Mouse (Mus musculus) intestine, embryonic 14.5 days (tissue): ENCODE data around the gene Rasgrf1. TPM values are rescaled to one million over a fixed set of nuclear protein-coding genes. Genes with fewer than 3 reads are reported as not detected.

Experiments
- ATAC-seq: fragments of 200-750 bp; cut with Nextera tagmentation; replicated peaks from 2 replicates; pipeline ENCODE4 v1.8.0; 2017; ENCODE audit warnings: low read depth, moderate number of reproducible peaks, moderate TSS enrichment, moderate library complexity; ENCODE audit not compliant: low FRiP score, low TSS enrichment
- DNase-seq: peaks from one replicate; pipeline ENCODE4 v3.0.0-alpha.2; 2018; ENCODE audit warnings: low spot score
- H3K27ac ChIP-seq: fragments of 300-500 bp; sonication (generic); 2 replicates; pipeline ENCODE4 v1.5.1; 2014; ENCODE audit warnings: low read depth, mild to moderate bottlenecking, control low read depth
- H3K27me3 ChIP-seq: fragments of 300-500 bp; sonication (generic); replicated peaks from 2 replicates; pipeline ENCODE4 v1.6.1; 2014; ENCODE audit warnings: low read length, control low read depth; ENCODE audit not compliant: control insufficient read depth, insufficient read depth
- H3K36me3 ChIP-seq: fragments of 300-500 bp; sonication (generic); 2 replicates; pipeline ENCODE4 v1.6.1; 2014; ENCODE audit warnings: low read length, control low read depth; ENCODE audit not compliant: control insufficient read depth, insufficient read depth
- H3K4me1 ChIP-seq: fragments of 300-500 bp; sonication (generic); replicated peaks from 2 replicates; pipeline ENCODE4 v1.6.1; 2014; ENCODE audit warnings: low read length, control low read depth, mixed read lengths; ENCODE audit not compliant: control insufficient read depth, insufficient read depth
- H3K4me2 ChIP-seq: fragments of 300-500 bp; sonication (generic); 2 replicates; pipeline ENCODE4 v1.6.1; 2014; ENCODE audit warnings: low read length
- H3K4me3 ChIP-seq: fragments of 300-500 bp; sonication (generic); 2 replicates; pipeline ENCODE4 v1.5.1; 2014; ENCODE audit warnings: low read depth, low read length, control low read depth, mixed read lengths
- H3K9ac ChIP-seq: fragments of 300-500 bp; sonication (generic); 2 replicates; pipeline ENCODE4 v1.6.1; 2014; ENCODE audit warnings: mild to moderate bottlenecking, low read length
- H3K9me3 ChIP-seq: fragments of 300-500 bp; sonication (generic); 2 replicates; pipeline ENCODE4 v1.6.1; 2016; ENCODE audit warnings: low read length, control low read depth; ENCODE audit not compliant: control insufficient read depth
- WGBS: fragments of 180-500 bp; shearing (Covaris S2); extraction: QIAGEN DNeasy Blood & Tissue Kit; methylation state at CpG from one replicate; pipeline ENCODE4 v1.1.7; 2014; 5-methylcytosine and 5-hydroxymethylcytosine counted together
- polyA plus RNA-seq: library from polyadenylated mRNA; unstranded; fragments of >200 nt; fragmentation: Nextera tagmentation; extraction: Ambion mirVana; gene quantifications from 2 replicates; pipeline ENCODE4 v1.2.1, GENCODE M21; 2014

Gene Rasgrf1
- polyA plus RNA-seq, 1 experiment from 2014 or later: 0.35 TPM

- Histone ChIP-seq H3K4me3 (peak overlapping the region; percentile 8), H3K9me3 (no peaks in the 10 kb centered on the region), H3K9ac (no peak overlapping the region), H3K4me1 (peaks cover 16% of the 10 kb centered on the region), H3K27me3 (peaks cover 71% of the 10 kb centered on the region), H3K4me2 (peak overlapping the region; percentile 78), H3K36me3 (no peaks in the 10 kb centered on the region), H3K27ac (no peak overlapping the region)
- DNase-seq (no peak), ATAC-seq (no peak)
- WGBS: 1% methylated on average over 34 of the region's 34 CpGs
Measured at GRCm38 (mm10) chr9:89910741-89911444, 1.2 kb downstream of the Rasgrf1 start.

GRCm38 (mm10) chr9:89911891-89912549 is 2.3 kb downstream of the Rasgrf1 start:
- H3K4me1 ChIP-seq: peaks cover 16% of the 10 kb centered on the region
- peaks cover 60% of the 10 kb centered on the region for H3K27me3 ChIP-seq
- H3K9me3 ChIP-seq: no peaks in the 10 kb centered on the region
- H3K27ac ChIP-seq: no peak overlapping the region
- no peak overlapping the region for H3K4me2 ChIP-seq
- WGBS: 65% methylated on average over 5 of the region's 5 CpGs
- no peaks in the 10 kb centered on the region for H3K36me3 ChIP-seq
- no peak overlapping the region for H3K4me3 ChIP-seq
- H3K9ac ChIP-seq: no peak overlapping the region
- DNase-seq (no peak), ATAC-seq (no peak)

GRCm38 (mm10) chr9:89913135-89913534 is 3.4 kb downstream of the Rasgrf1 start:
- peaks cover 48% of the 10 kb centered on the region for H3K27me3 ChIP-seq
- no peaks in the 10 kb centered on the region for H3K9me3 ChIP-seq
- no peaks in the 10 kb centered on the region for H3K36me3 ChIP-seq
- H3K9ac ChIP-seq: no peak overlapping the region
- DNase-seq: no peak
- no peak overlapping the region for H3K4me2 ChIP-seq
- ATAC-seq: peak; percentile 85
- H3K4me3 ChIP-seq: no peak overlapping the region
- H3K27ac ChIP-seq: no peak overlapping the region
- peaks cover 16% of the 10 kb centered on the region for H3K4me1 ChIP-seq
- WGBS: 63% methylated on average over 4 of the region's 4 CpGs

- H3K36me3 ChIP-seq: no peaks in the 10 kb centered on the region
- ATAC-seq: no peak
- H3K4me3 ChIP-seq: no peak overlapping the region
- no peak overlapping the region for H3K4me2 ChIP-seq
- H3K27ac ChIP-seq: no peak overlapping the region
- H3K9me3 ChIP-seq: no peaks in the 10 kb centered on the region
- DNase-seq: no peak
- H3K9ac ChIP-seq: no peak overlapping the region
- H3K4me1 ChIP-seq: no peaks in the 10 kb centered on the region
- H3K27me3 ChIP-seq: peaks cover 15% of the 10 kb centered on the region
- WGBS: 90% methylated on average over 7 of the region's 7 CpGs
Measured at GRCm38 (mm10) chr9:89916471-89916870, 6.8 kb downstream of the Rasgrf1 start.

- H3K4me1 ChIP-seq: no peaks in the 10 kb centered on the region
- peaks cover 5% of the 10 kb centered on the region for H3K27me3 ChIP-seq
- H3K4me2 ChIP-seq: no peak overlapping the region
- no peak overlapping the region for H3K9ac ChIP-seq
- no peaks in the 10 kb centered on the region for H3K9me3 ChIP-seq
- H3K36me3 ChIP-seq: no peaks in the 10 kb centered on the region
- no peak overlapping the region for H3K27ac ChIP-seq
- no peak overlapping the region for H3K4me3 ChIP-seq
- WGBS: 82% methylated on average over 1 of the region's 1 CpGs
- ATAC-seq (no peak), DNase-seq (no peak)
Measured at GRCm38 (mm10) chr9:89917431-89917830, 7.7 kb downstream of the Rasgrf1 start.

- Histone ChIP-seq H3K9ac (no peak overlapping the region), H3K4me2 (no peak overlapping the region), H3K9me3 (no peaks in the 10 kb centered on the region), H3K27ac (no peak overlapping the region), H3K27me3 (no peaks in the 10 kb centered on the region; the same call in 1 of the 2 replicates), H3K36me3 (no peaks in the 10 kb centered on the region), H3K4me1 (no peaks in the 10 kb centered on the region), H3K4me3 (no peak overlapping the region)
- DNase-seq (no peak), ATAC-seq (no peak)
- WGBS: 89% methylated on average over 5 of the region's 5 CpGs
Measured at GRCm38 (mm10) chr9:89918832-89919231, 9.1 kb downstream of the Rasgrf1 start.

- Histone ChIP-seq H3K4me2 (no peak overlapping the region), H3K27me3 (no peaks in the 10 kb centered on the region), H3K9me3 (0 out of 2 replicates have a peak, but pooled peaks cover 5% of the 10 kb centered on the region), H3K27ac (no peak overlapping the region), H3K9ac (no peak overlapping the region), H3K4me3 (no peak overlapping the region), H3K36me3 (no peaks in the 10 kb centered on the region), H3K4me1 (no peaks in the 10 kb centered on the region)
- no peak for DNase-seq
- no peak for ATAC-seq
- 78% methylated on average over 9 of the region's 9 CpGs for WGBS
Measured at GRCm38 (mm10) chr9:89921121-89921520, 11.4 kb downstream of the Rasgrf1 start.

- Histone ChIP-seq H3K9ac (no peak overlapping the region), H3K4me1 (no peaks in the 10 kb centered on the region), H3K36me3 (no peaks in the 10 kb centered on the region), H3K27me3 (no peaks in the 10 kb centered on the region), H3K9me3 (peaks cover 7% of the 10 kb centered on the region; the same call in 1 of the 2 replicates), H3K4me2 (no peak overlapping the region), H3K4me3 (no peak overlapping the region), H3K27ac (no peak overlapping the region)
- ATAC-seq (no peak), DNase-seq (no peak)
- WGBS: 89% methylated on average over 1 of the region's 1 CpGs
Measured at GRCm38 (mm10) chr9:89922666-89923065, 13.0 kb downstream of the Rasgrf1 start.

GRCm38 (mm10) chr9:89924836-89925235 is 15.1 kb downstream of the Rasgrf1 start:
- no peaks in the 10 kb centered on the region for H3K27me3 ChIP-seq
- WGBS: 87% methylated on average over 1 of the region's 1 CpGs
- H3K4me2 ChIP-seq: no peak overlapping the region
- ATAC-seq (no peak), DNase-seq (no peak)
- H3K4me3 ChIP-seq: no peak overlapping the region
- H3K4me1 ChIP-seq: no peaks in the 10 kb centered on the region
- peaks cover 7% of the 10 kb centered on the region; the same call in 1 of the 2 replicates for H3K9me3 ChIP-seq
- H3K36me3 ChIP-seq: no peaks in the 10 kb centered on the region
- H3K27ac ChIP-seq: no peak overlapping the region
- H3K9ac ChIP-seq: no peak overlapping the region
